Mouse (Mus musculus) liver, postnatal 0 days (tissue): ENCODE results near the gene Foxe1.

Experiments used
- CTCF ChIP-seq: sonication (generic); IDR thresholded peaks from 2 replicates; pipeline ENCODE4 v1.5.1; 2016; ENCODE audit warnings: antibody characterized with exemption, low read depth
- EP300 ChIP-seq: IDR thresholded peaks from 2 replicates; pipeline ENCODE4 v1.6.1; 2016; ENCODE audit warnings: antibody characterized with exemption, low read depth, mild to moderate bottlenecking

- TF ChIP-seq CTCF (no peak), EP300 (no peak)
Measured at GRCm38 (mm10) chr4:46349530-46349929, 6.1 kb downstream of the Foxe1 start.
